Mouse (Mus musculus) bone marrow macrophage, adult 2 months (primary cell): Measurements from ENCODE around the gene Nusap1.

Experiments
- CTCF ChIP-seq: IDR thresholded peaks from 2 replicates; pipeline ENCODE4 v1.5.1; 2012; ENCODE audit warnings: low read depth, mild to moderate bottlenecking, low read length, moderate library complexity
- POLR2A ChIP-seq: IDR thresholded peaks from 2 replicates; pipeline ENCODE4 v1.6.1; 2012; ENCODE audit warnings: mild to moderate bottlenecking, low read depth, low read length, borderline replicate concordance

DNA sequence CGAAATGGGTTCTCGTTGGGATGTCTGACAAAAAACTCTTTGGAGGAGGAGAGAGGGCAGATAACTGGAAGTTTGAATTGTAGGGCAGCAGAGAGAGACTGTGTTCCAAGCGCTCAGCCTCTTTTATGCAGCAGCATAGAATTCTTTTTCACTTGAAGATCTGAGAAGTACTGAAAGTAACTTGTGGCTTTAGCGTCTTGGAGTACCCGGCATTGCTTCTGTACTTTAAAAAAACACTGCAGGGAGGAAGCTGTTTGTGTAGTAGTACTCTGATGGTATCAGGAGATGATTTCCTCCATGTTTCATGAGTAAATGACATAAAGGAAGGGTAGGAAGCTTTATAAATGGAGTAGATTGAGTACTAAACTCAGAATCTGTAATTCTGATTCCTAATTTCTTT is 57.7 kb downstream of the Nusap1 start:
- TF ChIP-seq CTCF = no peak
- no peak for TF ChIP-seq POLR2A
